Mouse (Mus musculus): ENCODE data around the gene Fam181a. TPM values are rescaled to one million over a fixed set of nuclear protein-coding genes. Genes with fewer than 3 reads are reported as not detected.

The Fam181a gene
- not detected in 2 replicates for polyA plus RNA-seq (2016; fragmentation: Nextera tagmentation; extraction: Ambion mirVana)

- no peaks in the 10 kb centered on the region for H3K9me3 ChIP-seq
- no peak within 1 kb of the TSS for H3K4me3 ChIP-seq
- 67% methylated on average over 2 of the region's 2 CpGs for WGBS
- H3K27me3 ChIP-seq (ENCODE audit: insufficient read depth, poor library complexity, severe bottlenecking) = peaks cover 40% of the 10 kb centered on the region
- H3K36me3 ChIP-seq = no peaks in the 10 kb centered on the region
- DNase-seq (ENCODE audit: low spot score) = no peak
- no peak within 1 kb of the TSS for H3K27ac ChIP-seq
- H3K4me1 ChIP-seq = peaks cover 20% of the 10 kb centered on the region
Measured at GRCm38 (mm10) chr12:103310744-103311267, at the start of gene Fam181a. TSS of gene Fam181a (plus strand) at chr12:103310975.

GRCm38 (mm10) chr12:103262017-103262865, 48.5 kb upstream of the Fam181a start:
- H3K4me3 ChIP-seq = no peak overlapping the region
- no peak overlapping the region for H3K27ac ChIP-seq
- H3K36me3 ChIP-seq = no peaks in the 10 kb centered on the region
- no peaks in the 10 kb centered on the region for H3K4me1 ChIP-seq
- 62% methylated on average over 13 of the region's 13 CpGs for WGBS
- H3K9me3 ChIP-seq = no peaks in the 10 kb centered on the region
- H3K27me3 ChIP-seq (ENCODE audit: insufficient read depth, poor library complexity, severe bottlenecking) = peaks cover 7% of the 10 kb centered on the region; the same call in 1 of the 2 replicates
- DNase-seq (ENCODE audit: low spot score) = no peak

- no peaks in the 10 kb centered on the region for H3K36me3 ChIP-seq
- H3K9me3 ChIP-seq = no peaks in the 10 kb centered on the region
- no peak overlapping the region for H3K27ac ChIP-seq
- 19% methylated on average over 3 of the region's 3 CpGs for WGBS
- no peak for DNase-seq (ENCODE audit: low spot score)
- H3K4me1 ChIP-seq = 0 out of 2 replicates have a peak, but pooled peaks cover 8% of the 10 kb centered on the region
- no peak overlapping the region for H3K4me3 ChIP-seq
- H3K27me3 ChIP-seq (ENCODE audit: insufficient read depth, poor library complexity, severe bottlenecking) = peaks cover 12% of the 10 kb centered on the region
Measured at GRCm38 (mm10) chr12:103266605-103267004, 44.2 kb upstream of the Fam181a start.

- H3K4me3 ChIP-seq = no peak overlapping the region
- peaks cover 6% of the 10 kb centered on the region for H3K27me3 ChIP-seq (ENCODE audit: insufficient read depth, poor library complexity, severe bottlenecking)
- H3K27ac ChIP-seq = no peak overlapping the region
- WGBS = 79% methylated on average over 3 of the region's 3 CpGs
- H3K9me3 ChIP-seq = no peaks in the 10 kb centered on the region
- H3K36me3 ChIP-seq = no peaks in the 10 kb centered on the region
- no peak for DNase-seq (ENCODE audit: low spot score)
- H3K4me1 ChIP-seq = 0 out of 2 replicates have a peak, but pooled peaks cover 8% of the 10 kb centered on the region
Measured at GRCm38 (mm10) chr12:103272176-103272575, 38.6 kb upstream of the Fam181a start.

GRCm38 (mm10) chr12:103273051-103273450, 37.7 kb upstream of the Fam181a start:
- no peak for DNase-seq (ENCODE audit: low spot score)
- WGBS = 64% methylated on average over 6 of the region's 6 CpGs
- Histone ChIP-seq H3K4me1 (0 out of 2 replicates have a peak, but pooled peaks cover 2% of the 10 kb centered on the region), H3K36me3 (no peaks in the 10 kb centered on the region), H3K4me3 (no peak overlapping the region), H3K27me3 (ENCODE audit: insufficient read depth, poor library complexity, severe bottlenecking) (no peaks in the 10 kb centered on the region; the same call in 1 of the 2 replicates), H3K9me3 (no peaks in the 10 kb centered on the region; the same call in 1 of the 2 replicates), H3K27ac (no peak overlapping the region)

- 92% methylated on average over 2 of the region's 2 CpGs for WGBS
- Histone ChIP-seq H3K27me3 (ENCODE audit: insufficient read depth, poor library complexity, severe bottlenecking) (no peaks in the 10 kb centered on the region; the same call in 1 of the 2 replicates), H3K4me1 (no peaks in the 10 kb centered on the region), H3K4me3 (no peak overlapping the region), H3K9me3 (no peaks in the 10 kb centered on the region; the same call in 1 of the 2 replicates), H3K36me3 (no peaks in the 10 kb centered on the region), H3K27ac (no peak overlapping the region)
- no peak for DNase-seq (ENCODE audit: low spot score)
Measured at GRCm38 (mm10) chr12:103273732-103274131, 37.0 kb upstream of the Fam181a start.

GRCm38 (mm10) chr12:103276422-103276821, 34.4 kb upstream of the Fam181a start:
- DNase-seq (ENCODE audit: low spot score) = no peak
- H3K36me3 ChIP-seq = no peaks in the 10 kb centered on the region
- 72% methylated on average over 4 of the region's 4 CpGs for WGBS
- H3K9me3 ChIP-seq = no peaks in the 10 kb centered on the region; the same call in 1 of the 2 replicates
- H3K27me3 ChIP-seq (ENCODE audit: insufficient read depth, poor library complexity, severe bottlenecking) = no peaks in the 10 kb centered on the region
- H3K4me3 ChIP-seq = no peak overlapping the region
- H3K27ac ChIP-seq = no peak overlapping the region
- no peaks in the 10 kb centered on the region for H3K4me1 ChIP-seq

GRCm38 (mm10) chr12:103281491-103281890, 29.3 kb upstream of the Fam181a start:
- 36% methylated on average over 2 of the region's 2 CpGs for WGBS
- DNase-seq (ENCODE audit: low spot score) = no peak
- no peak overlapping the region for H3K4me3 ChIP-seq

GRCm38 (mm10) chr12:103281912-103282311, 28.9 kb upstream of the Fam181a start:
- Histone ChIP-seq H3K4me3 (no peak overlapping the region), H3K36me3 (no peaks in the 10 kb centered on the region), H3K4me1 (no peaks in the 10 kb centered on the region), H3K9me3 (no peaks in the 10 kb centered on the region; the same call in 1 of the 2 replicates), H3K27ac (no peak overlapping the region), H3K27me3 (ENCODE audit: insufficient read depth, poor library complexity, severe bottlenecking) (no peaks in the 10 kb centered on the region)
- DNase-seq (ENCODE audit: low spot score) = no peak
- 32% methylated on average over 4 of the region's 4 CpGs for WGBS

More at GRCm38 (mm10) chr12:103281491-103281890, 29.3 kb upstream of the Fam181a start:
- Histone ChIP-seq H3K9me3 (no peaks in the 10 kb centered on the region; the same call in 1 of the 2 replicates), H3K36me3 (no peaks in the 10 kb centered on the region), H3K27me3 (ENCODE audit: insufficient read depth, poor library complexity, severe bottlenecking) (no peaks in the 10 kb centered on the region), H3K27ac (no peak overlapping the region), H3K4me1 (no peaks in the 10 kb centered on the region)

GRCm38 (mm10) chr12:103282936-103283335, 27.8 kb upstream of the Fam181a start:
- no peak overlapping the region for H3K27ac ChIP-seq
- 57% methylated on average over 6 of the region's 6 CpGs for WGBS
- no peak overlapping the region for H3K4me3 ChIP-seq
- no peak for DNase-seq (ENCODE audit: low spot score)
- H3K4me1 ChIP-seq = no peaks in the 10 kb centered on the region
- H3K9me3 ChIP-seq = no peaks in the 10 kb centered on the region; the same call in 1 of the 2 replicates
- H3K27me3 ChIP-seq (ENCODE audit: insufficient read depth, poor library complexity, severe bottlenecking) = no peaks in the 10 kb centered on the region
- no peaks in the 10 kb centered on the region for H3K36me3 ChIP-seq

- no peak overlapping the region for H3K4me3 ChIP-seq
- 79% methylated on average over 3 of the region's 3 CpGs for WGBS
- no peaks in the 10 kb centered on the region for H3K4me1 ChIP-seq
- H3K36me3 ChIP-seq = no peaks in the 10 kb centered on the region
- H3K27me3 ChIP-seq (ENCODE audit: insufficient read depth, poor library complexity, severe bottlenecking) = no peaks in the 10 kb centered on the region
- H3K9me3 ChIP-seq = no peaks in the 10 kb centered on the region; the same call in 1 of the 2 replicates
- no peak overlapping the region for H3K27ac ChIP-seq
- no peak for DNase-seq (ENCODE audit: low spot score)
Measured at GRCm38 (mm10) chr12:103283411-103283810, 27.4 kb upstream of the Fam181a start.

GRCm38 (mm10) chr12:103287276-103287675, 23.5 kb upstream of the Fam181a start:
- Histone ChIP-seq H3K4me1 (peaks cover 21% of the 10 kb centered on the region), H3K27me3 (ENCODE audit: insufficient read depth, poor library complexity, severe bottlenecking) (no peaks in the 10 kb centered on the region), H3K36me3 (no peaks in the 10 kb centered on the region), H3K9me3 (no peaks in the 10 kb centered on the region), H3K27ac (no peak overlapping the region), H3K4me3 (no peak overlapping the region)
- 71% methylated on average over 4 of the region's 4 CpGs for WGBS
- no peak for DNase-seq (ENCODE audit: low spot score)

GRCm38 (mm10) chr12:103292366-103292765, 18.4 kb upstream of the Fam181a start:
- no peak overlapping the region for H3K4me3 ChIP-seq
- no peaks in the 10 kb centered on the region for H3K9me3 ChIP-seq
- DNase-seq (ENCODE audit: low spot score) = no peak
- peaks cover 21% of the 10 kb centered on the region for H3K4me1 ChIP-seq
- WGBS = 80% methylated on average over 3 of the region's 3 CpGs
- no peak overlapping the region for H3K27ac ChIP-seq
- H3K36me3 ChIP-seq = no peaks in the 10 kb centered on the region
- no peaks in the 10 kb centered on the region for H3K27me3 ChIP-seq (ENCODE audit: insufficient read depth, poor library complexity, severe bottlenecking)

Data from heart, embryonic 10.5 days (tissue).